Mouse (Mus musculus): Measurements from ENCODE around the gene Tmem63b. TPM values are rescaled to one million over a fixed set of nuclear protein-coding genes. Genes with fewer than 3 reads are reported as not detected.

Gene Tmem63b
- polyA plus RNA-seq, 1 experiment from 2014 or later: 35.5 TPM

- no peak for ATAC-seq (ENCODE audit: extremely low read depth, insufficient number of reproducible peaks, low FRiP score, low TSS enrichment)
- H3K9ac ChIP-seq: no peak overlapping the region
- no peak overlapping the region for H3K4me2 ChIP-seq
- H3K4me1 ChIP-seq: peaks cover 38% of the 10 kb centered on the region
- 86% methylated on average over 2 of the region's 2 CpGs for WGBS
- H3K36me3 ChIP-seq: no peaks in the 10 kb centered on the region
- peaks cover 17% of the 10 kb centered on the region for H3K27me3 ChIP-seq (replicated peaks)
- H3K27ac ChIP-seq (replicated peaks): no peak overlapping the region
- H3K4me3 ChIP-seq: no peak overlapping the region
- no peaks in the 10 kb centered on the region for H3K9me3 ChIP-seq
These were observed 40.8 kb upstream of the Tmem63b start for GRCm38 (mm10) chr17:45727481-45727880.

GRCm38 (mm10) chr17:45726249-45726648 is 39.5 kb upstream of the Tmem63b start:
- H3K4me1 ChIP-seq: peaks cover 38% of the 10 kb centered on the region
- no peak overlapping the region for H3K27ac ChIP-seq (replicated peaks)
- H3K27me3 ChIP-seq (replicated peaks): peaks cover 5% of the 10 kb centered on the region; the same call in 1 of the 2 replicates
- 0 out of 2 replicates have a peak overlapping the region, but pooled peaks have one; percentile 6 for H3K9ac ChIP-seq
- 65% methylated on average over 7 of the region's 7 CpGs for WGBS
- no peak for ATAC-seq (ENCODE audit: extremely low read depth, insufficient number of reproducible peaks, low FRiP score, low TSS enrichment)
- H3K4me3 ChIP-seq: no peak overlapping the region
- no peaks in the 10 kb centered on the region for H3K9me3 ChIP-seq
- H3K36me3 ChIP-seq: no peaks in the 10 kb centered on the region
- no peak overlapping the region for H3K4me2 ChIP-seq

GRCm38 (mm10) chr17:45724574-45724921 is 37.8 kb upstream of the Tmem63b start:
- Histone ChIP-seq H3K4me3 (no peak overlapping the region), H3K4me1 (peaks cover 31% of the 10 kb centered on the region), H3K9me3 (no peaks in the 10 kb centered on the region), H3K4me2 (no peak overlapping the region; the same call in 1 of the 2 replicates), H3K9ac (no peak overlapping the region), H3K27me3 (replicated peaks) (no peaks in the 10 kb centered on the region; the same call in 1 of the 2 replicates), H3K27ac (replicated peaks) (no peak overlapping the region), H3K36me3 (no peaks in the 10 kb centered on the region)
- 82% methylated on average over 10 of the region's 10 CpGs for WGBS
- no peak for ATAC-seq (ENCODE audit: extremely low read depth, insufficient number of reproducible peaks, low FRiP score, low TSS enrichment)

GRCm38 (mm10) chr17:45723732-45724573 is 37.2 kb upstream of the Tmem63b start:
- peak overlapping the region; percentile 50 for H3K4me3 ChIP-seq
- ATAC-seq (ENCODE audit: extremely low read depth, insufficient number of reproducible peaks, low FRiP score, low TSS enrichment): no peak
- no peaks in the 10 kb centered on the region for H3K36me3 ChIP-seq
- peaks cover 25% of the 10 kb centered on the region for H3K4me1 ChIP-seq
- H3K9me3 ChIP-seq: no peaks in the 10 kb centered on the region
- peak overlapping the region; percentile 79 for H3K9ac ChIP-seq
- H3K27me3 ChIP-seq (replicated peaks): no peaks in the 10 kb centered on the region; the same call in 1 of the 2 replicates
- peak overlapping the region; percentile 60 for H3K27ac ChIP-seq (replicated peaks)
- 5% methylated on average over 25 of the region's 25 CpGs for WGBS
- peak overlapping the region; percentile 72 for H3K4me2 ChIP-seq

GRCm38 (mm10) chr17:45718323-45718722 is 31.6 kb upstream of the Tmem63b start:
- Histone ChIP-seq H3K4me3 (no peak overlapping the region), H3K27ac (replicated peaks) (no peak overlapping the region), H3K9ac (no peak overlapping the region), H3K9me3 (no peaks in the 10 kb centered on the region), H3K27me3 (replicated peaks) (peaks cover 3% of the 10 kb centered on the region; the same call in 1 of the 2 replicates), H3K4me1 (peaks cover 3% of the 10 kb centered on the region), H3K4me2 (no peak overlapping the region), H3K36me3 (no peaks in the 10 kb centered on the region)
- 5% methylated on average over 10 of the region's 10 CpGs for WGBS
- ATAC-seq (ENCODE audit: extremely low read depth, insufficient number of reproducible peaks, low FRiP score, low TSS enrichment): no peak

GRCm38 (mm10) chr17:45711525-45711924 is 24.8 kb upstream of the Tmem63b start:
- H3K9ac ChIP-seq: no peak overlapping the region
- ATAC-seq (ENCODE audit: extremely low read depth, insufficient number of reproducible peaks, low FRiP score, low TSS enrichment): no peak
- WGBS: 58% methylated on average over 3 of the region's 3 CpGs

GRCm38 (mm10) chr17:45710407-45710806 is 23.7 kb upstream of the Tmem63b start:
- H3K9ac ChIP-seq: no peak overlapping the region
- H3K4me3 ChIP-seq: no peak overlapping the region
- H3K27ac ChIP-seq (replicated peaks): no peak overlapping the region
- no peaks in the 10 kb centered on the region for H3K36me3 ChIP-seq
- no peaks in the 10 kb centered on the region for H3K9me3 ChIP-seq
- no peak overlapping the region for H3K4me2 ChIP-seq
- 59% methylated on average over 8 of the region's 8 CpGs for WGBS
- ATAC-seq (ENCODE audit: extremely low read depth, insufficient number of reproducible peaks, low FRiP score, low TSS enrichment): no peak
- no peaks in the 10 kb centered on the region for H3K27me3 ChIP-seq (replicated peaks)
- H3K4me1 ChIP-seq: peaks cover 20% of the 10 kb centered on the region

More at GRCm38 (mm10) chr17:45711525-45711924, 24.8 kb upstream of the Tmem63b start:
- H3K4me2 ChIP-seq: no peak overlapping the region
- no peaks in the 10 kb centered on the region for H3K9me3 ChIP-seq
- no peaks in the 10 kb centered on the region for H3K27me3 ChIP-seq (replicated peaks)
- no peaks in the 10 kb centered on the region for H3K36me3 ChIP-seq
- no peak overlapping the region for H3K4me3 ChIP-seq
- peaks cover 20% of the 10 kb centered on the region for H3K4me1 ChIP-seq
- H3K27ac ChIP-seq (replicated peaks): no peak overlapping the region

- H3K27me3 ChIP-seq (replicated peaks): no peaks in the 10 kb centered on the region
- no peak overlapping the region for H3K27ac ChIP-seq (replicated peaks)
- H3K9me3 ChIP-seq: no peaks in the 10 kb centered on the region
- H3K4me1 ChIP-seq: peaks cover 20% of the 10 kb centered on the region
- no peak for ATAC-seq (ENCODE audit: extremely low read depth, insufficient number of reproducible peaks, low FRiP score, low TSS enrichment)
- no peak overlapping the region for H3K4me3 ChIP-seq
- H3K36me3 ChIP-seq: no peaks in the 10 kb centered on the region
- 26% methylated on average over 3 of the region's 3 CpGs for WGBS
- H3K4me2 ChIP-seq: no peak overlapping the region
- H3K9ac ChIP-seq: no peak overlapping the region
These were observed 23.1 kb upstream of the Tmem63b start for GRCm38 (mm10) chr17:45709829-45710228.

- ATAC-seq (ENCODE audit: extremely low read depth, insufficient number of reproducible peaks, low FRiP score, low TSS enrichment): no peak
- Histone ChIP-seq H3K4me3 (no peak overlapping the region), H3K4me1 (peaks cover 20% of the 10 kb centered on the region), H3K27me3 (replicated peaks) (no peaks in the 10 kb centered on the region), H3K9ac (no peak overlapping the region), H3K36me3 (no peaks in the 10 kb centered on the region), H3K27ac (replicated peaks) (no peak overlapping the region), H3K4me2 (no peak overlapping the region), H3K9me3 (no peaks in the 10 kb centered on the region)
- WGBS: 74% methylated on average over 8 of the region's 8 CpGs
These were observed 21.5 kb upstream of the Tmem63b start for GRCm38 (mm10) chr17:45708179-45708578.

GRCm38 (mm10) chr17:45707376-45707775 is 20.7 kb upstream of the Tmem63b start:
- no peak overlapping the region for H3K27ac ChIP-seq (replicated peaks)
- H3K27me3 ChIP-seq (replicated peaks): no peaks in the 10 kb centered on the region
- no peak overlapping the region for H3K4me3 ChIP-seq
- ATAC-seq (ENCODE audit: extremely low read depth, insufficient number of reproducible peaks, low FRiP score, low TSS enrichment): no peak
- 23% methylated on average over 3 of the region's 3 CpGs for WGBS
- no peak overlapping the region for H3K9ac ChIP-seq
- H3K9me3 ChIP-seq: no peaks in the 10 kb centered on the region
- peaks cover 20% of the 10 kb centered on the region for H3K4me1 ChIP-seq
- H3K36me3 ChIP-seq: no peaks in the 10 kb centered on the region
- H3K4me2 ChIP-seq: no peak overlapping the region

GRCm38 (mm10) chr17:45706796-45707195 is 20.1 kb upstream of the Tmem63b start:
- no peaks in the 10 kb centered on the region for H3K27me3 ChIP-seq (replicated peaks)
- ATAC-seq (ENCODE audit: extremely low read depth, insufficient number of reproducible peaks, low FRiP score, low TSS enrichment): no peak
- no peak overlapping the region for H3K4me3 ChIP-seq
- no peak overlapping the region for H3K27ac ChIP-seq (replicated peaks)
- WGBS: 67% methylated on average over 5 of the region's 5 CpGs
- H3K36me3 ChIP-seq: no peaks in the 10 kb centered on the region
- no peaks in the 10 kb centered on the region for H3K9me3 ChIP-seq
- no peak overlapping the region for H3K9ac ChIP-seq
- peaks cover 20% of the 10 kb centered on the region for H3K4me1 ChIP-seq
- H3K4me2 ChIP-seq: no peak overlapping the region

GRCm38 (mm10) chr17:45703187-45703586 is 16.5 kb upstream of the Tmem63b start:
- Histone ChIP-seq H3K9me3 (no peaks in the 10 kb centered on the region), H3K4me2 (no peak overlapping the region), H3K9ac (no peak overlapping the region), H3K27me3 (replicated peaks) (no peaks in the 10 kb centered on the region), H3K4me1 (peaks cover 19% of the 10 kb centered on the region), H3K36me3 (peaks cover 11% of the 10 kb centered on the region), H3K4me3 (no peak overlapping the region), H3K27ac (replicated peaks) (no peak overlapping the region)
- no peak for ATAC-seq (ENCODE audit: extremely low read depth, insufficient number of reproducible peaks, low FRiP score, low TSS enrichment)
- WGBS: 47% methylated on average over 7 of the region's 7 CpGs
